Mouse (Mus musculus) embryonic fibroblast, embryonic 13.5 days (primary cell): ENCODE results near the gene March6.
A peak's percentile ranks its signal among the peaks of the same experiment; 100 is the strongest.

ENCODE experiments used
- CTCF ChIP-seq: IDR thresholded peaks from 2 replicates; pipeline ENCODE4 v1.5.1; 2011; ENCODE audit warnings: mild to moderate bottlenecking, control low read depth, low read length, moderate library complexity, borderline replicate concordance; ENCODE audit not compliant: insufficient read depth
- POLR2A ChIP-seq: IDR thresholded peaks from 2 replicates; pipeline ENCODE4 v1.6.1; 2011; ENCODE audit warnings: low read depth, mild to moderate bottlenecking, control low read depth, low read length, moderate library complexity

GRCm38 (mm10) chr15:31532331-31533021 lies 1.6 kb upstream of the March6 start:
- TF ChIP-seq CTCF, result no peak
- TF ChIP-seq POLR2A, result peak; percentile 31; the same call in 1 of the 2 replicates
